Mouse (Mus musculus): ENCODE measurements around the gene Gm10065.
A peak's percentile ranks its signal among the peaks of the same experiment; 100 is the strongest.
"Not testable (repeated sequence)": the region's sequence is repeated elsewhere in the genome, so short reads cannot be mapped to it uniquely, and the experiment has no call there.

Gm10065 gene

GRCm38 (mm10) chr13:21478759-21479670 is at the start of gene Gm10065, which contains the start of gene Zkscan4:
Gm10065 (minus strand) TSS chr13:21479441.
Zkscan4 (plus strand) TSS chr13:21478907.
- DNase-seq (ENCODE audit: low spot score in 2 of 2), result peak; percentile 5 to 18

GRCm38 (mm10) chr13:21506221-21506649 is 27.0 kb upstream of the Gm10065 start:
- DNase-seq (ENCODE audit: low spot score in 2 of 2), result peak; percentile 68 to 76

- no peak for DNase-seq (ENCODE audit: low spot score in 2 of 2)
These were observed 23.1 kb upstream of the Gm10065 start for GRCm38 (mm10) chr13:21502296-21502695.

GRCm38 (mm10) chr13:21501182-21501581 is 21.9 kb upstream of the Gm10065 start, which contains the start of gene Gm11273:
Gm11273 (minus strand) TSS chr13:21501418.
- DNase-seq (ENCODE audit: low spot score in 2 of 2), result not testable (repeated sequence)

- DNase-seq (ENCODE audit: low spot score in 2 of 2), result peak in 1 of 2 experiments; percentile 36
These were observed 15.8 kb upstream of the Gm10065 start, which contains the start of gene AK157302 for GRCm38 (mm10) chr13:21495080-21495479. AK157302 (plus strand) TSS chr13:21495223.

- no peak for DNase-seq (ENCODE audit: low spot score in 2 of 2)
These were observed 13.6 kb upstream of the Gm10065 start for GRCm38 (mm10) chr13:21492847-21493246.

GRCm38 (mm10) chr13:21486881-21487280 is 7.6 kb upstream of the Gm10065 start:
- DNase-seq (ENCODE audit: low spot score in 2 of 2), result no peak

- no peak for DNase-seq (ENCODE audit: low spot score in 2 of 2)
These were observed 6.8 kb downstream of the Gm10065 start for GRCm38 (mm10) chr13:21472427-21472826.

GRCm38 (mm10) chr13:21469097-21469496 is 10.1 kb downstream of the Gm10065 start:
- DNase-seq (ENCODE audit: low spot score in 2 of 2), result no peak

- DNase-seq (ENCODE audit: low spot score in 2 of 2), result peak; percentile 53 to 79
These were observed 10.9 kb downstream of the Gm10065 start, which contains the start of gene Nkapl for GRCm38 (mm10) chr13:21468061-21469019. Nkapl (minus strand) TSS chr13:21468509.

- DNase-seq (ENCODE audit: low spot score in 2 of 2), result no peak
These were observed 11.9 kb downstream of the Gm10065 start for GRCm38 (mm10) chr13:21467336-21467735.

- DNase-seq (ENCODE audit: low spot score in 2 of 2), result not testable (repeated sequence)
These were observed 16.7 kb downstream of the Gm10065 start for GRCm38 (mm10) chr13:21462516-21462915.

GRCm38 (mm10) chr13:21456347-21456746 is 22.9 kb downstream of the Gm10065 start:
- DNase-seq (ENCODE audit: low spot score in 2 of 2), result no peak

GRCm38 (mm10) chr13:21454133-21454532 is 25.1 kb downstream of the Gm10065 start:
- DNase-seq (ENCODE audit: low spot score in 2 of 2), result no peak

- DNase-seq (ENCODE audit: low spot score in 2 of 2), result peak; percentile 55 to 72
These were observed 25.8 kb downstream of the Gm10065 start, which contains the start of gene Zscan26 for GRCm38 (mm10) chr13:21453449-21453848. Zscan26 (minus strand) TSS chr13:21453730.

GRCm38 (mm10) chr13:21453042-21453441 is 26.2 kb downstream of the Gm10065 start:
- no peak for DNase-seq (ENCODE audit: low spot score in 2 of 2)

- DNase-seq (ENCODE audit: low spot score in 2 of 2), result no peak
These were observed 31.2 kb downstream of the Gm10065 start for GRCm38 (mm10) chr13:21447856-21448614.

- DNase-seq (ENCODE audit: low spot score in 2 of 2), result no peak
These were observed 32.4 kb downstream of the Gm10065 start for GRCm38 (mm10) chr13:21446796-21447195.

GRCm38 (mm10) chr13:21441207-21441572 is 38.1 kb downstream of the Gm10065 start:
- no peak for DNase-seq (ENCODE audit: low spot score in 2 of 2)

- peak; percentile 35 to 61 for DNase-seq (ENCODE audit: low spot score in 2 of 2)
These were observed 38.6 kb downstream of the Gm10065 start, which contains the start of gene Pgbd1 for GRCm38 (mm10) chr13:21440503-21441206. Pgbd1 (minus strand) TSS chr13:21441058.
